Mouse (Mus musculus) heart, adult 2 months (tissue): ENCODE data around the gene Wdr47.

Experiments
- CTCF ChIP-seq: fragments of 200-600 bp; IDR thresholded peaks from 2 replicates; pipeline ENCODE4 v1.8.1; 2022; ENCODE audit warnings: antibody characterized with exemption, mild to moderate bottlenecking, moderate library complexity
- EP300 ChIP-seq: fragments of 200-500 bp; IDR thresholded peaks from 2 replicates; pipeline ENCODE4 v1.6.1; 2011; ENCODE audit warnings: low read depth, low read length, control low read depth; ENCODE audit not compliant: insufficient read depth
- POLR2A ChIP-seq: fragments of 200-500 bp; IDR thresholded peaks from 2 replicates; pipeline ENCODE4 v1.6.1; 2011; ENCODE audit warnings: mild to moderate bottlenecking, low read depth, low read length, control low read depth; ENCODE audit not compliant: insufficient read depth

GRCm38 (mm10) chr3:108639412-108639811, 48.3 kb downstream of the Wdr47 start:
- peak; percentile 10; the same call in 1 of the 2 replicates for TF ChIP-seq CTCF
- TF ChIP-seq POLR2A: no peak
- TF ChIP-seq EP300: no peak
